Mouse (Mus musculus) lung, postnatal 0 days (tissue): ENCODE results near the gene Slc9a1. TPM values are rescaled to one million over a fixed set of nuclear protein-coding genes. Genes with fewer than 3 reads are reported as not detected.

ENCODE experiments used
- ATAC-seq: fragments of 200-750 bp; cut with Nextera tagmentation; 2 replicates; pipeline ENCODE4 v1.8.0; 2017; ENCODE audit warnings: moderate library complexity
- DNase-seq: peaks from one replicate; pipeline ENCODE4 v3.0.0-alpha.2; 2016; ENCODE audit warnings: low spot score
- H3K27ac ChIP-seq: fragments of 300-500 bp; sonication (generic); 2 replicates; pipeline ENCODE4 v1.5.1; 2014; ENCODE audit warnings: antibody characterized with exemption, mild to moderate bottlenecking, low read length, mixed read lengths
- H3K27me3 ChIP-seq: fragments of 300-500 bp; sonication (generic); replicated peaks from 2 replicates; pipeline ENCODE4 v1.6.1; 2014; ENCODE audit warnings: low read length, mixed read lengths; ENCODE audit not compliant: insufficient read depth
- H3K36me3 ChIP-seq: fragments of 300-500 bp; sonication (generic); 2 replicates; pipeline ENCODE4 v1.6.1; 2014; ENCODE audit warnings: low read length, mixed read lengths; ENCODE audit not compliant: insufficient read depth
- H3K4me1 ChIP-seq: fragments of 300-500 bp; sonication (generic); 2 replicates; pipeline ENCODE4 v1.6.1; 2014; ENCODE audit warnings: antibody characterized with exemption, low read depth, low read length, mixed read lengths; ENCODE audit not compliant: insufficient read depth
- H3K4me2 ChIP-seq: fragments of 300-500 bp; sonication (generic); replicated peaks from 2 replicates; pipeline ENCODE4 v1.6.1; 2014; ENCODE audit warnings: low read depth, mild to moderate bottlenecking, low read length, moderate library complexity, mixed read lengths
- H3K4me3 ChIP-seq: fragments of 300-500 bp; sonication (generic); 2 replicates; pipeline ENCODE4 v1.5.1; 2014; ENCODE audit warnings: low read depth, low read length
- H3K9ac ChIP-seq: fragments of 300-500 bp; sonication (generic); replicated peaks from 2 replicates; pipeline ENCODE4 v1.6.1; 2014; ENCODE audit warnings: low read depth, mild to moderate bottlenecking
- H3K9me3 ChIP-seq: fragments of 300-500 bp; sonication (generic); 2 replicates; pipeline ENCODE4 v1.6.1; 2016; ENCODE audit warnings: low read length, mixed read lengths
- CTCF ChIP-seq: IDR thresholded peaks from 2 replicates; pipeline ENCODE4 v1.5.1; 2016; ENCODE audit warnings: antibody characterized with exemption, mild to moderate bottlenecking
- EP300 ChIP-seq: IDR thresholded peaks from 2 replicates; pipeline ENCODE4 v1.6.1; 2016; ENCODE audit warnings: antibody characterized with exemption, mild to moderate bottlenecking, control low read depth
- WGBS: fragments of 180-500 bp; shearing (Covaris S2); extraction: QIAGEN DNeasy Blood & Tissue Kit; methylation state at CpG from one replicate; pipeline ENCODE4 v1.1.7; 2014; 5-methylcytosine and 5-hydroxymethylcytosine counted together
- polyA plus RNA-seq: library from polyadenylated mRNA; unstranded; fragments of >200 nt; fragmentation: Nextera tagmentation; extraction: Ambion mirVana; gene quantifications from 2 replicates; pipeline ENCODE4 v1.2.1, GENCODE M21; 2015

The Slc9a1 gene
- polyA plus RNA-seq, 1 experiment from 2014 or later: 6.0 TPM

DNA sequence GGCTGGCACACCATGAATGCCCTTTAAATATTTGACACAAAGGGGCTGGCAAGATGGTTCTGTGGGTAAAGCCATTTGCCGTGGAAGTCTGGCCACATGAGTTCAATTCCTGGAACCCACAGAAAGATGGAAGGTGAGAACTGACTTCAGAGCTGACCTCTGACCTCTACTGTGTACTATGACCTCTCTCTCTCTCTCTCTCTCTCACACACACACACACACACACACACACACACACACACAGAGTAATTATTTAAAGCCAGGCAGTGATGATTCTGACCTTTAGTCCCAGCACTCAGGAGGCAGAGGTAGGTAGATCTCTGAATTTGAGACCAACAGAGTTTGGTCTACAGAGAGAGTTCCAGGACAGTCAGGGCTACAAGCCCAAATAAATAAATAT is 90.5 kb downstream of the Slc9a1 start:
- H3K9ac ChIP-seq: no peak overlapping the region
- H3K4me2 ChIP-seq: no peak overlapping the region
- no peaks in the 10 kb centered on the region for H3K36me3 ChIP-seq
- no peak for TF ChIP-seq EP300
- no peak for TF ChIP-seq CTCF
- H3K27ac ChIP-seq: no peak overlapping the region
- WGBS: 82% methylated on average over 1 of the region's 1 CpGs
- H3K27me3 ChIP-seq: no peaks in the 10 kb centered on the region
- no peak for ATAC-seq
- H3K4me3 ChIP-seq: no peak overlapping the region
- H3K9me3 ChIP-seq: no peaks in the 10 kb centered on the region
- no peaks in the 10 kb centered on the region for H3K4me1 ChIP-seq
- DNase-seq: no peak

DNA sequence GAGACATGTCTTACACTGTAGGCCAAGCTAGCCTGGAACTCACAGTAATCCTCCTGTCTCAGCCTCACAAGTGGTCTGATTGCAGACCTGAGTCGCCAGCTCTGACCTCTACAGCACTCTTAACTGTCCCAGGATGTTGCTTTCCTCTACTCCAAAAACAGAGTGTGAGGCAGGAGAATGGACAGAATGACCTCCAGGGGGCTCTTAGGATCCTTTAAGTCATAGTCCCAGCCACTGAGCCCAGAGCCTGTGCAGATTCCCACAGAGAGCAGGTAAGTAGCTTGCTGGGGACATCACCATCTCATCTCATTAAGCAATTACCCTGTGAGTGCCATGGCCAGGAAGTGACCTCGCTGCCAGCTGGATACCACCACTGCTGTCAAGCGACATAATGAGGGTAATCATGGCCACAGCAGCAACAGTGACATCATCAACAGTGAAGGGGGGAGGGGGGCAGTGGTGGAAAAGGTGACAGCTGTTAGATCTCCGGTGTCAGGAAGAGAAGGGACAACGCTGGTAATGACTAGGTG is 91.4 kb downstream of the Slc9a1 start:
- Histone ChIP-seq H3K27me3 (no peaks in the 10 kb centered on the region), H3K4me1 (no peaks in the 10 kb centered on the region), H3K4me3 (no peak overlapping the region), H3K9me3 (no peaks in the 10 kb centered on the region), H3K36me3 (no peaks in the 10 kb centered on the region), H3K27ac (no peak overlapping the region), H3K4me2 (no peak overlapping the region), H3K9ac (no peak overlapping the region)
- no peak for TF ChIP-seq EP300
- peak; percentile 9; the same call in 1 of the 2 replicates for TF ChIP-seq CTCF
- DNase-seq (no peak), ATAC-seq (peak; percentile 31; the same call in 1 of the 2 replicates)
- WGBS: 52% methylated on average over 5 of the region's 5 CpGs

DNA sequence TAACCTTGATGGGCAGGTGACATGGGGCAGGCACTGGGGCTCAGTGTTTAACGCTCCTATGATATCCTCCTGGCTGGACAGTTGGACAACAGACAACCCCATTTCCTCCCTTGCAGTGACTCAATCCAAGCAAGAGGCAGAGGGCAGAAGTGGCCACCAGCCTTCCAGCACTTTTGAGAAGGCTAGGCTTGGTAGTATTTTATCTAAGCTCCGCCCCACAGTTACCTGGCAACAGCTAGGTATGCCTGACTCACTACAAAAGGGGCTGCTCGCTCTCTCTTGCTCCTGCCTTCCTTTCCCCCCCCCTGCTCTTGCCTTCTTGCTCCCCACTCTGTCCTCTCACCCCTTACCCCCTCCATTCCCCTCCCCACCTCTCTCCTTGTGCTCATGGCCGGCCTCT is 91.9 kb downstream of the Slc9a1 start:
- Histone ChIP-seq H3K4me1 (no peaks in the 10 kb centered on the region), H3K36me3 (no peaks in the 10 kb centered on the region), H3K27ac (no peak overlapping the region), H3K4me2 (no peak overlapping the region), H3K27me3 (no peaks in the 10 kb centered on the region), H3K4me3 (no peak overlapping the region), H3K9ac (no peak overlapping the region), H3K9me3 (no peaks in the 10 kb centered on the region)
- WGBS: 48% methylated on average over 4 of the region's 4 CpGs
- DNase-seq (peak; percentile 61), ATAC-seq (peak; percentile 71)
- no peak for TF ChIP-seq EP300
- no peak for TF ChIP-seq CTCF

DNA sequence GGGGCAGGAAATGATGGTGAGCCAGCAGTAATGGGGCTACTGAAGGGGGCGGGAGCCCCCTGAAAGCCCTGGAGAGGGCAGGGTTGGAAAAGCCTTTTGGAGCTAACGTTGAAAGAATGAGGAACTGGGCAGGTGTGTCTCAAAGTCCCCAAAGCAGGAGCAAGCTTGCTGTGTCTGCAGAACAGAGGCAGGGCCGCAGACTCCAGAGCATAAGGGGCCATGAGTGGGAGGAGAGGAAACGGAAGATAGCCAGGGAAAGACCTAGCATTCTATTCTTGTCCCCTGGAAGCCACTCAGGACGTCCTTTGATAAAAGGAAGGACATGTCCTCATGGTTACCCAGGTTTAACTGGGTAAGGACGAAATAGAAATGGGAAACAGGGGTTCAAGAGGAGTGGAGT is 93.7 kb downstream of the Slc9a1 start:
- Histone ChIP-seq H3K27ac (no peak overlapping the region; the same call in 1 of the 2 replicates), H3K36me3 (no peaks in the 10 kb centered on the region), H3K27me3 (no peaks in the 10 kb centered on the region), H3K9ac (no peak overlapping the region), H3K4me3 (no peak overlapping the region), H3K4me2 (no peak overlapping the region), H3K9me3 (no peaks in the 10 kb centered on the region), H3K4me1 (no peaks in the 10 kb centered on the region)
- DNase-seq (no peak), ATAC-seq (no peak)
- no peak for TF ChIP-seq EP300
- TF ChIP-seq CTCF: no peak
- WGBS: 37% methylated on average over 6 of the region's 6 CpGs

DNA sequence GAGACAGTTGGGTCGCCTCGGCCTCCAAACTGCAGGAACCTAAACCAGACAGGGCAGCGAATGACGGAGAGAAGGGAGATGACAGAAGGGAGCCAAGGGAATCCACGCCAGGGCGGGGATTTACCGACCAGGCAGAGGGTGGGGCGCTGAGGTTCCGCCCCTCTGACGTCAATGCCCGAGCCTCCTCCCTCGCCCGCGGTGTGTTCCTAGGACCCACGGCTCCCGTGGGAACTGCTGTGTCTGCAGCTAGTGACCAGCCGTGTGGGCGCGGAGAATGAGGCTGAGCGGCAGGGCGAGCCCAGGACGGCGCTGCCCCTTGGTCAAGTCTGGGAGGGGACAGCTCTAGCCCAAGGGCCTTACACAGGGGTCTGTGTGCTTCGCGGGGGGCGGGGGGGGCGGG is 98.6 kb downstream of the Slc9a1 start:
- Histone ChIP-seq H3K9me3 (no peaks in the 10 kb centered on the region), H3K9ac (peak overlapping the region; percentile 6; the same call in 1 of the 2 replicates), H3K4me2 (peak overlapping the region; percentile 88), H3K27me3 (no peaks in the 10 kb centered on the region), H3K36me3 (no peaks in the 10 kb centered on the region), H3K4me3 (peak overlapping the region; percentile 42), H3K27ac (no peak overlapping the region), H3K4me1 (no peaks in the 10 kb centered on the region)
- 1% methylated on average over 20 of the region's 27 CpGs for WGBS
- DNase-seq (peak; percentile 92), ATAC-seq (peak; percentile 93)
- TF ChIP-seq EP300: no peak
- TF ChIP-seq CTCF: no peak

DNA sequence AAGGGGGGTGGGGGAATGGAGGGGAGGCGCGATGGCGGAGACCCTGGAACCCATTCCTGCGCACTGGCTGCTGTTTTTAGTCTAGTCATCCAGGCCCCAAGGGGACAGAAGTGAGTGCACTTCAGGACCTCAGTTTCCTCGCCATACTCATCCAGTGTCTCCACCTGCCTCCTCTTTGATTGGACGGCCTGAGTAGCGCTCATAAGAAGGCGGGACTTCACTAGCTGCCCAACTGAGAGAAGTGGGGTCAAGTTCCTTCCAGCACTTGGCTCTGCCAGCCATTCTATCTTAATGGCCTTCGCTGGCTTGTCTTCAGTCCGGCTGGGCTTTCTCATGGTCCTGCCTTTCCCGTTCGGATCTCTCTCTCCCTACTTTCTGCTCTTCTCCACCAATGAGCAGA is 99.6 kb downstream of the Slc9a1 start:
- DNase-seq (peak; percentile 39), ATAC-seq (no peak; the same call in 1 of the 2 replicates)
- no peak overlapping the region for H3K4me3 ChIP-seq
- H3K27me3 ChIP-seq: no peaks in the 10 kb centered on the region
- no peak overlapping the region for H3K27ac ChIP-seq
- no peak for TF ChIP-seq EP300
- no peak for TF ChIP-seq CTCF
- no peak overlapping the region for H3K9ac ChIP-seq
- H3K9me3 ChIP-seq: no peaks in the 10 kb centered on the region
- 0 out of 2 replicates have a peak overlapping the region, but pooled peaks have one; percentile 19 for H3K4me2 ChIP-seq
- H3K4me1 ChIP-seq: no peaks in the 10 kb centered on the region
- WGBS: 16% methylated on average over 12 of the region's 12 CpGs
- no peaks in the 10 kb centered on the region for H3K36me3 ChIP-seq
